Mouse (Mus musculus): ENCODE measurements around the gene Spata32.

Gene Spata32

GRCm38 (mm10) chr11:103174411-103174832 lies 43.8 kb downstream of the Spata32 start:
- DNase-seq (ENCODE audit: low read depth, low spot score) = no peak

DNA sequence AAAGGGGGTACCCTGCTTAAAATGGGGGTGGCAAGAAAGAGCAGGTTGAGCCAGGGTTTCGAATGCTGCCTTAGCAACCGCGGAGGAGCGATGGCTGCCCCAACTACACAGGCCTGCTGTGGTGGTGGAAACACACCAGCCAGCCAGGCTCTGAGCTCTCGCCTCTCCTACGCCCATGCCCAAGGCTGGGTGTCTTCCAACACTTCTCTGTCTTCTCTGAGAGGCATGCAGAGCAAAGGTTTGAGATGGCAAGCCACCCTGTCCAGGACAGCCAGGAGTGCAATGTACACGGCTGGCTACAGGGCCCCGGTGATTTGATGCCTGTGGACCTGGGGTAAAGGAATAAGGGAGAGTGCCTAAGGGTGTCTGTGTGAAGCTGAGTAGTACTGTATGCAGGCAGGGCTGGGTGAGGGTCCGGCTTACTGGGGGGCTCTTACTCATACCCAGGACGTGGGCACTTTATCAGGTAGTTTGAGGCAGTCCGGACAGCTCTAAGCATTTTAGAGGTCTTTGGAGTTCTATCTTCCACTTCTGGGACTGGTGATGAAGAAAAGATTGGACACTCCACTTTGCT lies 44.4 kb downstream of the Spata32 start:
- DNase-seq (ENCODE audit: low read depth, low spot score) = no peak

DNA sequence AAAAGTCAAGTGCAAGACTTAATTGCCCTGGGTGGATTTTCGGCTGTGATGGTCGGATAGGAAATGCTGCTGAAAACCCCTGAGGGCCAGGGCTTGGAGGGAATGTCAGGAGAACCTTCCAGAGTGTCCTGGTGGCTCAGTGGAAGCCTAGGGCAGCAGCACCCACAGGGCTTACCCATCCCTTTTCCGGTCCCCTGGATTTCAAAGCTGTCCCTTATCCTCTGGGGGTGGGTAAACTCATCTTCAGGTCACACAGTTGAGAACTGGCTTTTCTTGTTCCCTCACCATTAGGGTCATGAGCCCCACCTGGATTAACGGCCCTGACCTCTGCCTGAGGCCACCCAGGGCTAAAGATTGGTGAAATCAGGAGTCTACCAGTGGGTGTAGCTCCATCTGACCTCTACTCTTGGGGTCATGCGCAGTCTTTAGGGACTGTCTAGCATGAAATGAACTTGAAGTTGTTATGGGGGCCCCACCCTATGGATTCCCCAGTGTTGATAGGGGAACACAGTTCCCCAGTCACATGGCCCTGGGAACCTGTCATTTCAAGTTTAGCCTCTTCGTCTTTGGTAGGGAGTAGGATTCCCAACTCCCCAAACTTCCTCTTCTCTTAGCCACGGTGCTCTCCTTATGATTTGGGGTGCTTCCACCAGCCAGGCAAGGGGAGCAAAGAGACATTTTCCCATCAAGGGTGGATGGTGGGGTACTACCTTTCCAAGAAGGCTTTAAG lies 45.0 kb downstream of the Spata32 start:
- DNase-seq (ENCODE audit: low read depth, low spot score) = no peak

GRCm38 (mm10) chr11:103172392-103173040 lies 45.7 kb downstream of the Spata32 start:
- no peak for DNase-seq (ENCODE audit: low read depth, low spot score)

DNA sequence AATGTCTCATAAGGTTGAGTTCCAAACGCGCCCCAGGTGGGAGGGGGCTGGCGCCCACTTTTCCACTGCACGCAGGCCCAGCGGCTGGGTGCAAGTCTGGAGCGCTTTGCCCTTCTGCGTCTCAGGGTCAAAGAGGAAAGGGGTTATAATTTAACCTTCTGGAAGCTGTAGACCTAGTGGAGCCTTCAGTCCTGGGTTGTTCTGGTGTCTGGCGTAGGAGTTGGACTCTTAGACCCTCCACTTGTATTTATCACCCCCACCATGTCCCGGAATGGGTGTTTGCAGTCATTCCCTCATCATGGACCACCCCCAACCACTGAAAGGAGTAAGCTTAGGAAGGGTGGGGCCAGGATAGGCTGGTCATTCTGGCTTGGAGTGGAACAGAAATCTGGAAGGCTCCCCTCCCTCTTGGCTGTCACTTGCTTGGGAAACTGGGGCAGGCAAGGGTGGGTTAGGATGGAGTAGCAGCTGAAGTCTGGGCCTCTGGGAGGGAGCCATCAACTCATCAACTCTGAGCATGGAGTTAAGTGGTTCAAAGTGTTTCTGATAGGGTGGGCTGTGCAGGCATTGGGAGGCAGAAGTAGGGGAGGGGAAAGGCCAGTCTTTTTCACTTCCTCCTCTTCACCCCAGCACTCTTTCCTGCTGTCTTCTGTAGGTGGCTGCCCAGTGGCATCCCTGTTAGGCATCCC lies 46.4 kb downstream of the Spata32 start:
- DNase-seq (ENCODE audit: low read depth, low spot score) = no peak

DNA sequence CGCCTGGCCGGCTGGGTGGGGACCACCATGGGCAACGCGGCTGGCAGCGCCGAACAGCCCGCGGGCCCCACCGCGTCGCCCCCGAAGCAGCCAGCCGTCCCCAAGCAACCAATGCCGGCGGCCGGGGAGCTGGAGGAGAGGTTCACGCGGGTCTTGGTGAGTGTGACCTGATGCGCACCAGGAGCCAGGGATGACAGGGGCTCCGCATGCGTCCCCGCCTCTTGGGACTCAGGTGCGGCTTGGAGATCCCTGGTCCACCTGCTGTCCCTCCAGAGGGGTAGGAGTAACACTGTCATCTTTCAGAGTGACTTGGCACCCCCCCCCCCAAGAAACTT lies 47.0 kb downstream of the Spata32 start:
- no peak for DNase-seq (ENCODE audit: low read depth, low spot score)

DNA sequence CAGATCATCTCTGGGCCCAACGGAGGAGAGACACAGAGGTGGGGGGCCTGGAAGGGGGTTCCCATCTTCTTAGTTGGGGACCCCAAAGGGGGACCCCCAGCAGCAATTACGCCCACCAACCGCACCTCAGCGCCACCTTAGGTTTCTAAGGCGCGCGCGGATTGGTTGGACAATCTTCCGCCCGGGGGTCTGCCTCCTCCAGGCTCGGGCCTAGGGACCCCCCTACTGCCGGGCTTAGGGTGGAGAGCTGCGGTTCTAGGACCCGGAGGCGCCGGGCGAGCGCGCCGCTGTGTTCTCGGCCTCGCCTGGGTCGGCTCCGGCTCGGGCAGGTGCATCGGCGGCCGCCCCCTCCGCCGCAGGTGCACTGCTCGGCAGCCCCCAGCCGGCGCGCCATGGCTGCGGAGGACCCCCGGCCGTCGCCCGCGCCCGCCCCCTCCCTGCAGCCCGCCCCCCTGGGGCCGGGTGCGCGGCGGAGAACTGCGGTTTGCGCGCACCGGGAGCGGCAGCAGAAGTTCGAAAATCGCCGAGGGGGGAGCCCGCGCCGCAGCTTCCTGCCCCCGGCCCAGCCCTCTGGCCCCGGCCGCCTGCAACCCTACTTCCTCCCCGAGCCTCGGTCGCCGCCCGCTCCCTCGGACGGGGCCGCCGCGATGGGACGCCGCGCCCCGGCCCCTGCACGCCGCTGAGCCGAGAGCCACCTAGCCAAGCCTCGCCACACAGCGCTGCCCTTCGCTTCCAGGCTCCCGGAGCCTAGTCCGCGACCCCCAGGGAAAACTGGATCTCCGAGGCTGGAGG lies 47.5 kb downstream of the Spata32 start, which contains the start of gene Fmnl1:
Fmnl1 (plus strand) TSS at position 614 of the 792 bp plus-strand sequence.
- DNase-seq (ENCODE audit: low read depth, low spot score) = no peak

- DNase-seq (ENCODE audit: low read depth, low spot score) = no peak
Measured at GRCm38 (mm10) chr11:103170111-103170493, 48.1 kb downstream of the Spata32 start.

GRCm38 (mm10) chr11:103169664-103170063 lies 48.6 kb downstream of the Spata32 start:
- no peak for DNase-seq (ENCODE audit: low read depth, low spot score)

- peak; percentile 49 for DNase-seq (ENCODE audit: low read depth, low spot score)
Measured at GRCm38 (mm10) chr11:103168690-103169390, 49.4 kb downstream of the Spata32 start.

- DNase-seq (ENCODE audit: low read depth, low spot score) = no peak
Measured at GRCm38 (mm10) chr11:103164391-103164790, 53.8 kb downstream of the Spata32 start.

GRCm38 (mm10) chr11:103162132-103162531 lies 56.1 kb downstream of the Spata32 start:
- DNase-seq (ENCODE audit: low read depth, low spot score) = no peak

DNA sequence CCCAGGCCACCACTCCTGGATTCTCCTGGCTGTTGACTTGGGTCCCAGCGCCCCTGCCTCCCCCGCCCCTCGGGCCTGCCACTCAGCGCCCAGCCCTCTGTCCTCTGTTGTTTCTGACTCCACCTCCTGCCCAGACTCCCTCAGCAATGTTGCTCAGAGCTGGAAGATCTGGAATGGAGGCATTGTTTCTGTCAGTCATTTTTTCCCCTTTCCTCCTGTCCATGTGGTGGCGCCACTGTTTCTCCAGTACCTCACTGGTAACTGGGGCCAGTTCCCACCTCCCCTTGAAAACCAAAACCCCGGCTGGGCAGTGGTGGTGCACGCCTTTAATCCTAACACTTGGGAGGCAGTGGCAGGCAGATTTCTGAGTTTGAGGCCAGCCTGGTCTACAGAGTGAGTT lies 56.8 kb downstream of the Spata32 start:
- no peak for DNase-seq (ENCODE audit: low read depth, low spot score)

- DNase-seq (ENCODE audit: low read depth, low spot score) = no peak
Measured at GRCm38 (mm10) chr11:103160738-103161137, 57.5 kb downstream of the Spata32 start.

DNA sequence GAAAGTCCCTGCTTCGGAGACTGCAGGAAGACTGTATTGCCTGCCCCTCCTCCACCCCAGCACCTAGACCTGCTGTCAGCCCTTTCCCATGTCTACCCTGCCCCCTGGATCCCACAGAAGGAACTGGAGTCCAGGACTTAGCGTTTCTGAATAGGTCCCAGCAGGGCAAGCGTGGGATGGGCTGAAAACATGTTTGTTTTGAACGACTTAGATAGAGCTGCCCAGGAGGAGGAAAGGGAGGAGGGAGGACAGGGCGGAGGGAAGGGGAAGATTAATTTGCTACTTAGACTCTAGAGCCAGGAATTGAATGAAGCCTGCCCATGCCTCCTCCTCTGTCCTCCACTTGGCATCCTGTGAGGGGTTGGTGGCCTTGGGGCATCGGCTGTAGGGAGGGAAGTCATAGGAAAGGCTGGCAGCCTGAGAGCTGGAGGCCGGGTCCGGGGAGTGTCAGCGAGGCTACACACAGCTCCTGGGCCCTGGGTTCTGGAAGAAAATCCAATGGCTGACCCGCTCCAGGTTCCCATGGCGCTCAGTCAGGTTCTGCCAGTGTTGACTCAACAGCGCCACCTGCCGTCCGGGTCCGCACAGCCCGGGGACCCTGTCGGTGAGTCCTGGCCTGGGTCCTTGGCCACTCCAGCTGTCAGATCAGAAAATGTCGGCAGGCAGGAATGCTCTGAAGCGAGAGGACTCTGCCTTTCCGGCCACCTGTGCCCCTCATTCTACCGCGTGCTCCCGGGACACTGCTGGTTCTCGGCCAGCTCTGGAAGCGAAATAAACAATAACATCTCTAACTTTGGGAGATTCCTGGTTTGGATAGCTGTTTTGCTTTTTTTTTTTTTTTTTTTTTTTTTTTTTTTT lies 59.4 kb downstream of the Spata32 start:
- peak; percentile 92 for DNase-seq (ENCODE audit: low read depth, low spot score)
